8 mouse cellular contexts compared by ENCODE assay signal in genomic region chr9:102716481-102717163, GRCm38 (mm10). TPM values are rescaled to one million over a fixed set of nuclear protein-coding genes. Genes with fewer than 3 reads are reported as not detected.
DNase-seq lines count a peak whose midpoint lies in the region; ATAC-seq and TF ChIP-seq lines count a peak whose summit lies in the region.

Gene Amotl2 (plus strand): TSS chr9:102716672.

- H3K9me3 ChIP-seq in kidney, embryonic 16.5 days (ENCODE audit: low read length), result no peaks in the 10 kb centered on the region
- no peaks in the 10 kb centered on the region for H3K9me3 ChIP-seq in midbrain, embryonic 14.5 days (ENCODE audit: control insufficient read depth, low read length)

- DNase-seq in layer of hippocampus, adult 2 months (ENCODE audit: low spot score in 2 of 2), result no peak
- DNase-seq in layer of hippocampus, adult 9-11 months, result no peak
- DNase-seq in adrenal gland, postnatal 25 days, result no peak
- no peak for DNase-seq in gastrocnemius, postnatal 4 days (ENCODE audit: low spot score in 2 of 2)
- DNase-seq in midbrain, embryonic 14.5 days, result peak; percentile 33
- DNase-seq in B cell, adult 2 months, result no peak
- DNase-seq in lung, postnatal 4 days, result no peak

- WGBS in kidney, embryonic 16.5 days, result 7% methylated on average over 21 of the region's 22 CpGs
- 3% methylated on average over 22 of the region's 22 CpGs for WGBS in midbrain, embryonic 14.5 days

- H3K4me3 ChIP-seq in layer of hippocampus, adult 2 months, result peak within 1 kb of the TSS; percentile 89
- peak within 1 kb of the TSS; percentile 94 for H3K4me3 ChIP-seq in kidney, embryonic 16.5 days (ENCODE audit: low read length)
- peak within 1 kb of the TSS; percentile 90 for H3K4me3 ChIP-seq in midbrain, embryonic 14.5 days (replicated peaks; ENCODE audit: low read depth, low read length)

- peak within 1 kb of the TSS; percentile 97 for H3K27ac ChIP-seq in layer of hippocampus, adult 2 months
- H3K27ac ChIP-seq in kidney, embryonic 16.5 days (ENCODE audit: low read length), result peak within 1 kb of the TSS; percentile 99
- H3K27ac ChIP-seq in midbrain, embryonic 14.5 days (replicated peaks; ENCODE audit: low read depth, low read length), result peak within 1 kb of the TSS; percentile 98

- H3K9ac ChIP-seq in kidney, embryonic 16.5 days (replicated peaks; ENCODE audit: low read length), result peak within 1 kb of the TSS; percentile 97
- peak within 1 kb of the TSS; percentile 99 for H3K9ac ChIP-seq in midbrain, embryonic 14.5 days (replicated peaks; ENCODE audit: low read length)

- TF ChIP-seq CTCF in layer of hippocampus, adult 2 months (conservative IDR thresholded peaks at IDR 0.05), result no peak

- H3K4me1 ChIP-seq in kidney, embryonic 16.5 days (ENCODE audit: insufficient read depth, low read length), result peaks cover 59% of the 10 kb centered on the region
- peaks cover 34% of the 10 kb centered on the region for H3K4me1 ChIP-seq in midbrain, embryonic 14.5 days (ENCODE audit: control insufficient read depth, insufficient read depth, low read length)

- H3K4me2 ChIP-seq in kidney, embryonic 16.5 days (replicated peaks; ENCODE audit: low read depth, low read length), result peak within 1 kb of the TSS; percentile 83
- peak within 1 kb of the TSS; percentile 70 for H3K4me2 ChIP-seq in midbrain, embryonic 14.5 days (ENCODE audit: low read length)

- no peak for ATAC-seq in kidney, embryonic 16.5 days (ENCODE audit: low FRiP score, low TSS enrichment)
- ATAC-seq in midbrain, embryonic 14.5 days (ENCODE audit: low FRiP score, low TSS enrichment), result no peak

- H3K36me3 ChIP-seq in kidney, embryonic 16.5 days (ENCODE audit: insufficient read depth, low read length), result peaks cover 18% of the 10 kb centered on the region
- peaks cover 19% of the 10 kb centered on the region for H3K36me3 ChIP-seq in midbrain, embryonic 14.5 days (ENCODE audit: control insufficient read depth, insufficient read depth, low read length)

- no peaks in the 10 kb centered on the region for H3K27me3 ChIP-seq in kidney, embryonic 16.5 days (ENCODE audit: insufficient read depth, low read length)
- H3K27me3 ChIP-seq in midbrain, embryonic 14.5 days (ENCODE audit: control insufficient read depth, insufficient read depth, low read length), result no peaks in the 10 kb centered on the region

RNA-seq across cellular contexts. Expression of gene Amotl2, which starts in this region (rescaled TPM):
- total RNA-seq in layer of hippocampus, adult 2 months (2021), result 10 to 100 TPM; 16.0 to 18.1 TPM
- 231 and 242 TPM in 2 replicates for total RNA-seq in adrenal gland, postnatal 25 days (2021)
- total RNA-seq in gastrocnemius, postnatal 4 days (2021), result 10 to 100 TPM; 58.1 to 61.2 TPM
- polyA plus RNA-seq in kidney, embryonic 16.5 days (2015; fragmentation: Nextera tagmentation; extraction: Ambion mirVana), result 40.9 and 41.5 TPM in 2 replicates
- 61.0 and 77.7 TPM in 2 replicates for polyA plus RNA-seq in midbrain, embryonic 14.5 days (2014; fragmentation: Nextera tagmentation; extraction: Ambion mirVana)
